Mouse (Mus musculus) stomach, postnatal 0 days (tissue): ENCODE measurements around the gene Glg1.

ENCODE experiments used
- CTCF ChIP-seq: IDR thresholded peaks from 2 replicates; pipeline ENCODE4 v1.5.1; 2016; ENCODE audit warnings: antibody characterized with exemption, low read depth, mild to moderate bottlenecking, moderate library complexity
- EP300 ChIP-seq: optimal IDR thresholded peaks from 2 replicates; pipeline ENCODE3; 2016; ENCODE audit warnings: antibody characterized with exemption

DNA sequence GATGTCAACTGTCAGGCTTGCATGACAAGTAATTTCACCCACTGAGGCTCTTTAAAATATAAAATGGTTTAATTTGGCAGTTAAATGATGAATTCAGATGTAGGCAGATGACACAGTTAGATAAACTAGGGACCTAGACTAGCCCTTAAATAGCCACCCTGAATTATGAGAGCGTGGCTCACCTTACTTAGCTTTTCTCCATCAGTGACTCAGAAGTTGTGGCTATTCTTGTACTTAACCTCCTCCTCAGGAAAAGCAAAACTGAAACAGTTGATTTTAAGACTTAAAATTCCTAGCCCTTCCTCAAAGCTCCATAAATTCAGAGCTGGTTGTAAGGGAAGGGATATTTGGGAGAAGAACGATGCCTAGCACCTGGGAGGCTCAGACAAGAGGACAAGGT lies 47.8 kb downstream of the Glg1 start:
- TF ChIP-seq CTCF = no peak
- TF ChIP-seq EP300 = no peak
